Mouse (Mus musculus) C2C12 (cell line): ENCODE data around the gene Ampd2.

Source experiments
- CEBPB ChIP-seq: IDR thresholded peaks from one replicate; pipeline ENCODE4 v1.6.1; 2011; ENCODE audit warnings: low read depth, mild to moderate bottlenecking, control low read depth, moderate library complexity
- MAX ChIP-seq: IDR thresholded peaks from one replicate; pipeline ENCODE4 v1.6.1; 2011; ENCODE audit warnings: mild to moderate bottlenecking, control low read depth

- TF ChIP-seq MAX: no peak
- no peak for TF ChIP-seq CEBPB
Measured at GRCm38 (mm10) chr3:108068826-108069225, 17.6 kb downstream of the Ampd2 start.
